ENCODE assay signal across 8 mouse cellular contexts in the genomic region with DNA sequence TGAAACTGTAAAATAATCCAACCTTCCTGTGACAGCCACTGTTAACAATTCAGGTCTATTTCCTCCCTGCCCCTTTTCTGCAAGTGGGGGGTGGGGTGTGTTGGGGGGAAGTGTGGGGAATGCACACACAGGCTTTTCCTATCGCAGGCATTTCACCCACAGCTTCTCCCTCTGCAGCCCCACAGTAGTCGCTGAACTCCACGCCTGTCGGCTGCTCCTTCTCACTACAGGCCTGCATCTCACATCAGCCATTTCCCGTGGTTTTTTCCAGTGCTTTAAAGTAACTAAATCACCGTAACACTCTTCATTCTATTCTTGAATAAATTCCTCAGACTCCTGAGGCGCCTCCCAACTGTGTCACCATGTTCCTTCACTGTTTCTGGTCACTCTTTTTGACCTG. TPM values are rescaled to one million over a fixed set of nuclear protein-coding genes. Genes with fewer than 3 reads are reported as not detected.
A peak's percentile ranks its signal among the peaks of the same experiment; 100 is the strongest.
DNase-seq lines count a peak whose midpoint lies in the region; ATAC-seq and TF ChIP-seq lines count a peak whose summit lies in the region.

No protein-coding gene starts in this region.

- H3K4me3 ChIP-seq in gastrocnemius, adult 2 months = peak overlapping the region; percentile 53; the same call in 1 of the 2 replicates
- no peak overlapping the region; the same call in 1 of the 2 replicates for H3K4me3 ChIP-seq in heart, embryonic 16.5 days (ENCODE audit: low read length)
- no peak overlapping the region for H3K4me3 ChIP-seq in liver, embryonic 12.5 days

- peaks cover 78% of the 10 kb centered on the region for H3K4me1 ChIP-seq in heart, embryonic 16.5 days (ENCODE audit: control insufficient read depth, insufficient read depth, low read length)
- H3K4me1 ChIP-seq in liver, embryonic 12.5 days = peaks cover 93% of the 10 kb centered on the region

- H3K4me2 ChIP-seq in heart, embryonic 16.5 days (ENCODE audit: low read depth, low read length) = peak overlapping the region; percentile 56
- peak overlapping the region; percentile 35 for H3K4me2 ChIP-seq in liver, embryonic 12.5 days

- H3K27me3 ChIP-seq in heart, embryonic 16.5 days (ENCODE audit: control insufficient read depth, insufficient read depth, low read length) = no peaks in the 10 kb centered on the region
- peaks cover 18% of the 10 kb centered on the region; the same call in 1 of the 2 replicates for H3K27me3 ChIP-seq in liver, embryonic 12.5 days (replicated peaks)

- H3K9me3 ChIP-seq in heart, embryonic 16.5 days (replicated peaks; ENCODE audit: control insufficient read depth, low read length) = no peaks in the 10 kb centered on the region
- H3K9me3 ChIP-seq in liver, embryonic 12.5 days (replicated peaks) = no peaks in the 10 kb centered on the region

- H3K27ac ChIP-seq in gastrocnemius, adult 2 months = peak overlapping the region; percentile 76
- peak overlapping the region; percentile 87 for H3K27ac ChIP-seq in heart, embryonic 16.5 days (ENCODE audit: low read length)
- H3K27ac ChIP-seq in liver, embryonic 12.5 days = peak overlapping the region; percentile 73

- intact Hi-C loops in gastrocnemius, adult 2 months (cut with DNase I) = loop anchor here (5.0 kb wide), 1 partner anchor 42 kb away; no protein-coding TSS in a partner anchor
- intact Hi-C loops in gastrocnemius, postnatal 36 days (cut with DNase I) = no loop called here
- intact Hi-C loops in gastrocnemius, postnatal 14 days (cut with DNase I; ENCODE audit: low total_unique reads) = no loop called here

- WGBS in heart, embryonic 16.5 days = 14% methylated on average over 7 of the region's 7 CpGs
- 33% methylated on average over 7 of the region's 7 CpGs for WGBS in liver, embryonic 12.5 days (ENCODE audit: insufficient replicate concordance)

- DNase-seq in gastrocnemius, adult 2 months = no peak
- no peak for DNase-seq in gastrocnemius, postnatal 36 days
- peak; percentile 69 for DNase-seq in R1 (ENCODE audit: low read depth, low spot score)
- no peak for DNase-seq in gastrocnemius, postnatal 14 days
- no peak for DNase-seq in frontal cortex, postnatal 14 days (ENCODE audit: low spot score in 2 of 2)
- DNase-seq in retina, postnatal 1 day = no peak

- no peak for TF ChIP-seq CTCF in gastrocnemius, adult 2 months (IDR thresholded peaks at IDR 0.05)

- H3K36me3 ChIP-seq in heart, embryonic 16.5 days (ENCODE audit: control insufficient read depth, insufficient read depth) = no peaks in the 10 kb centered on the region
- H3K36me3 ChIP-seq in liver, embryonic 12.5 days = peaks cover 16% of the 10 kb centered on the region; the same call in 1 of the 2 replicates

- ATAC-seq in heart, embryonic 16.5 days (replicated peaks; ENCODE audit: extremely low read depth, insufficient read depth, low FRiP score) = no peak
- no peak for ATAC-seq in liver, embryonic 12.5 days

- H3K9ac ChIP-seq in heart, embryonic 16.5 days (ENCODE audit: low read length) = peak overlapping the region; percentile 58
- peak overlapping the region; percentile 2; the same call in 1 of the 2 replicates for H3K9ac ChIP-seq in liver, embryonic 12.5 days

RNA-seq across cellular contexts. Expression of a gene that starts 17.9 kb away (rescaled TPM):
- total RNA-seq in gastrocnemius, adult 2 months (2021) = 10 to 100 TPM in 1 of 2 experiments, 1 to 10 TPM in 1; 6.5 to 10.0 TPM
- 1 to 10 TPM; 6.3 to 6.7 TPM for total RNA-seq in gastrocnemius, postnatal 36 days (2021)
- 7.6 and 9.2 TPM in 2 replicates for polyA plus RNA-seq in heart, embryonic 16.5 days (2015; fragmentation: Nextera tagmentation; extraction: Ambion mirVana)
- polyA plus RNA-seq in liver, embryonic 12.5 days (2016; fragmentation: Nextera tagmentation; extraction: Ambion mirVana) = 8.7 and 9.9 TPM in 2 replicates
- 1 to 10 TPM; 6.7 to 7.8 TPM for total RNA-seq in gastrocnemius, postnatal 14 days (2021)
